Mouse (Mus musculus) layer of hippocampus, adult 9-11 months (tissue): Measurements from ENCODE around the gene Syne3.

Experiments
- DNase-seq: peaks from one replicate; pipeline ENCODE4 v3.0.0; 2022

Syne3 gene

DNA sequence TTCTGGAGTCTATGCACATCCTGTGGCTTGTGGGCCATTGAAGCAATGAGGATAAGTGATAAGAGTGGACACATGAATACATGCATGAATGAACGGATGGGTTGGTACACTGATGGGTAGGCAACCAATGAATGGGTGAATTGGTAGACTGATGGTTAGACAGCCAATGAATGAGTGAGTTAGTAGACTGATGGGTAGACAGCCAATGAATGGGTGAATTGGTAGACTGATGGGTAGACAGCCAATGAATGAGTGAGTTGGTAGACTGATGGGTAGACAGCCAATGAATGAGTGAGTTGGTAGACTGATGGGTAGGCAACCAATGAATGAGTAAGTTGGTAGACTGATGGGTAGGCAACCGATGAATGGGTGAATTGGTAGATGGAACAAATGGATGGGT lies 91.7 kb downstream of the Syne3 start:
- DNase-seq: no peak

- DNase-seq: no peak
Measured at GRCm38 (mm10) chr12:104917297-104917696, 92.3 kb downstream of the Syne3 start.

- DNase-seq: no peak
Measured at GRCm38 (mm10) chr12:104916776-104917175, 92.8 kb downstream of the Syne3 start.

- no peak for DNase-seq
Measured at GRCm38 (mm10) chr12:104915681-104916080, 93.9 kb downstream of the Syne3 start.

GRCm38 (mm10) chr12:104912990-104913389 lies 96.6 kb downstream of the Syne3 start:
- DNase-seq: no peak

DNA sequence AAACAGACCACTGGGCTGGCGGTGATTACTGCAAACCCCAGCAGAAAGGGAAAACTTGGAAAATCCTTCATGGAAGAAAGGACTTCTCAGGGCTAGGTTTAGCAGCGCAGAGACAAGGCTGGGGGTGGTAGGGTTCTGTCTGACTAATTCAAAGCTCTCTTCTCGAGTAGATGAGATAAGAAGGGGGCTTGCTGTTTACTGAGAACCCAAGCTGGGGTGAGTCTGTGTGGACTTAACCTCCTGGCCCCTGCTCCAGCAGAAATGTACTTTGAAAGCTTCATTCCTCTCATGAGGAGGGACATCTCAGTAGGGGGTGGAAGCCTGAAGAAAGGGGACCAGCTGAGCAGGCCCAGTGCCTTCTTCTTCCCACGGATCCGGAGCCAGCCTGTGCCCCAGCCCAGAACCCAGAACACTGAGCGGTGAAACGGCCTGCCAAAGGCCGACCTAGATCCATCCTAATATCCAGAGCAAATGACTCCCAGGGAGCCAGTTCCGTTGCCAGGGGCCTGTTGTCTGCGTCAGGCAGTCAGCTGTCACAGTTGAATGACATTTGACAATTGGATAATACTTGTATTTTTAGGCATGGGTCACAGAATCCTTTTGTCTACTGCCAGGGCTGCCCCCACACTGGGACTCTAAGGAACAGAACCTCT lies 97.2 kb downstream of the Syne3 start:
- DNase-seq: peak; percentile 84

DNA sequence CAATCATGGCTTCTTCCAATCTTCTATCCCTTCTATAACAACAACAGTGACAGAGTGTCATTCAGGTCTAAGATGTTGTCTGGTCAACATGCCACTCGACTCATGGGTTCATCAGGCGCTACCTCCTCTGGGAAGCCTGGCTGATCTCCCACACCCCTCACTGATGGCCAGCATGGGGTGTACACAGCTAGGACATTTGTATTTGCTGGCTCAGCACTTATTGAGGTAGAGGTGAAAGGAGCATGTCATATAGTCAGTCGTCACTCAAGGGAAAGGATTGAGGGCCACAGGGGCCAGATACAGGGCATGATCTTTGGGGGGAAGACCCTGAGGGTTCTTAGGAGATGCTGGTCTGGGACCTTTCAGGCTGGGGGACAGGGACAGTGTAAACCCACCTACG lies 99.9 kb downstream of the Syne3 start:
- no peak for DNase-seq

DNA sequence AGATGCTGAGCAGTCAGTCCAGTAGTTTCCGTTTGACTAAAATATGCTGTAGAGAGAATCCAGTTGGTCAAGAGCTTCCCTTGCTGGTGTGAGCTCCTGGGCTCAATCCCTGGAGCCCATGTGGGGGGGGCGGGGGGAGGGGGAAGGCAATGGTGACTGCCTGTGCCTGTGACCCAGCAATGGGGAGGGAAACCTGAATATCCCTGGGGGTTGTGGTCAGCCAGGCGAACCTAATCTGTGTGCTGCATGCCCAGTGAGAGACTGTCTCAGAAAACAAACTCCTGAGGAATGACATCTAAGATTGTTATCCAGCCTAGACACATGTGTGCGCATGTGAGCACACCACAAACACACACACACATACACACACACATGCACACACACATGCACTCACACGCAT lies 100.6 kb downstream of the Syne3 start:
- DNase-seq: no peak

GRCm38 (mm10) chr12:104908024-104908781 lies 101.4 kb downstream of the Syne3 start:
- DNase-seq: no peak

GRCm38 (mm10) chr12:104907133-104907532 lies 102.5 kb downstream of the Syne3 start:
- no peak for DNase-seq

- DNase-seq: no peak
Measured at GRCm38 (mm10) chr12:104904138-104904537, 105.5 kb downstream of the Syne3 start.

- no peak for DNase-seq
Measured at GRCm38 (mm10) chr12:104902392-104903053, 107.1 kb downstream of the Syne3 start.

DNA sequence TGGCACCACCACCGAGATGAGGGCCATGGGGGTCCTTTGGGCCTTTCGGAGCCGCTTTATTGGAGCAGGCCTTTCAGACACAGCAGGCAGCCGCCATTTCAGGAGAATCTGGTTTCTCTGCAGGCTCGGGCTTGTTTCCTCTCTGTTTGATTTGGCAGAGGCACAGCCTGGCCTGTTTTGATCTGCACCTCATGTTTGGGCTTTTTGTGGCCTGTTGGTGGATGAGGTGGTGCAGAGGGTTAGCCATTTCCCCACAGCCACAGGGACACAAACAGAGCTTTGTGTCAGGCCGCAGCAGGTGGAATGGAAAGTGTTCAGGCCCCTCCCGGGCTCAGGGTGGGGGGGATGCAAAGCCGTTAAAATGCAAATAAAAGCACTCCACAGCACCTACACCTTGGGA lies 108.3 kb downstream of the Syne3 start:
- DNase-seq: no peak

DNA sequence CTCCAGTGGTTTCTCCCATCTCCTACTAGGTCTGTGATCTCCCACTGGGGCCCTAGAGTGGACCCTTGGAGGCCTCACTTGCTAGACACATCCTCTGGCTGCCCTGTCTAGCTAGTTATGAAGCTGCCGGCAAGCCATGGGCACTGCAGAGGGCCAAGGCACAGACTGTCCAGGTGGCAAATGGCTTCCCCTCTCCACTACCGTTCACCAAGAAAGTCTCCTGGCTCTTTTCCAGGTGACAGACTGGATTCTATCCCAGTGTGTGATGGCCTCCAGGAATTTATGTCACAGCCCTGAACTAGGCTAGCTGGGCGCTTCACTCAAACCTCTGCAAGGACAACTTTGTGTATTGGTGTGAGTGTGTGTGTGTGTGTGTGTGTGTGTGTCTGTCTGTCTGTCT lies 109.8 kb downstream of the Syne3 start:
- no peak for DNase-seq

GRCm38 (mm10) chr12:104899161-104899560 lies 110.4 kb downstream of the Syne3 start:
- DNase-seq: no peak

DNA sequence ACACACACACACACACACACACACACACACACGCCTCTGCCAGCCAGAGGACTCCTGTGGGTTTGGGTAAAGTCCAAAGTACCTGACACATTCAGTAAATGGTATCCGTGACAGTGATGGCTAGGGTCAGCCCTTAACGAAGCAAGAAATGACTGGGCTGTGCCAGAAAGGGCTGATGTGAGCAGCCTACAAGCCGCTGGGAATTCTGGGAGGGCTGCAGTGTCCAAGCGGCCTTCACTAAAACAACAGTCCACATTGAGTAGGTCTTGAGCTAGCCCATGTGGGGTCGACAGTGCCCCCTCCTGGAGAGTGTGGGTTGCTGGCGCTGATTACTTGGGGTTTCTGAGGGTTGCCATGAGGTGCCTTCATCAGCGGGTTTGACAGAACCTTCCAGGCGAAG lies 110.9 kb downstream of the Syne3 start:
- DNase-seq: peak; percentile 41

- peak; percentile 58 for DNase-seq
Measured at GRCm38 (mm10) chr12:104897051-104897618, 112.5 kb downstream of the Syne3 start.

- DNase-seq: peak; percentile 69
Measured at GRCm38 (mm10) chr12:104896640-104897039, 113.0 kb downstream of the Syne3 start.

GRCm38 (mm10) chr12:104892245-104892644 lies 117.4 kb downstream of the Syne3 start:
- no peak for DNase-seq

DNA sequence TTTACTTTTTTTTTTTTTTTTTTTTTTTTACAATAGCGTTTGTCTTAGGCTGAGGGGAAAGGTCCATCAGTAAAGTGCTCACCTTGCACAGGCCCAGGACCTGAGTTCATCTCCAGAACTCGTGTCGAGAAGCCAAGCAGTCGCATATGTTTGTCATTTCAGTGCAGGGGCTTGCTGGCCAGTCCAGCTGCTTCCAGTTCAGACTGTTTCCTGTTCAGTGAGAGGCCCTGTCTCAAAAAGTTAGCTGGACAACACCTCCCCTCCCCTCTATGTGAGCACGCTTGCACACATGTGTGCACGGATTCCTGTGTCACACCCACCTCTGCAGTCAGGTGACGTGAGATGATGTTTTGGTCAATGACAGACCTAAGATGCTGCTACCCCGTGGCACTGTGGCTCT lies 119.5 kb downstream of the Syne3 start:
- no peak for DNase-seq

DNA sequence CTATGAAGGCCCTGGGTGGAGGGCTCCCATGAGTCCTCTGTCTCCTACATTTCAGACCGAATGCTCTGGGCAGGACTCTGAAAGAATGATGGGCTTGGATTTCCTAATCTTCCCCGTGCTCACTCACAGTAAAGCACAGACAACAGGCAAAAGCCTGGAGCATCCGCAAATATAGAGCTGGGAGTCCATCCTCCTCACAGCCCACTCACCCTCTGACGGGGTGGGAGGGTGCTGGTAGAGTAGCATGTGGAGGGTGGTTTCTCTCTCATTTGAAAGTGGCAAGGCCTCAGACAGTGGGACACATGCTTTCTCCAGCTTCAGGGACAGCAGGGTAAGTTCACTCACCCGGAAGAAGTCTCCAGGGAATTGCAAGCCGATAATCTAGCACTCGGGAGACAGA lies 123.5 kb downstream of the Syne3 start:
- DNase-seq: peak; percentile 44

DNA sequence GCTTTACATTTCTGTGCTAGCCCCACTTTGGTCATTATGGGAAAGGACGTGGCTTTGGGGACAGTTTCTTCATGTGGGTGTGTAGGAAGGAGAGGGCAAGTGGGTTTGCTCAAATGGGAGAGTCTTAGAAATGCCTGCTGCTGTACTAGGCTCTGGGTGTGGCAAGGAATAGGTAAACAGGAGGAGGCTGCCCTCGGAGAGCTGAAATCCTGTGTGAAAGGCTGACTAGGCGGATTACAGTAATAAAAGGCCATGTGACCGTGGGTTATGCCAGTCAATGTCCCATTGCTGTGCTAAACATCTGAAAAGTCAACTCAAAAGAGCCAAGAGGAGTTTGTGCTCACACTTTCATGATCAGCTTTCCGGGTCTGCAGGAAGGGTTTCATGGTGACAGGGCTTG lies 127.1 kb downstream of the Syne3 start:
- DNase-seq: no peak

GRCm38 (mm10) chr12:104882061-104882460 lies 127.5 kb downstream of the Syne3 start:
- no peak for DNase-seq
